Mouse (Mus musculus): ENCODE results near the gene Gm17727. TPM values are rescaled to one million over a fixed set of nuclear protein-coding genes. Genes with fewer than 3 reads are reported as not detected.

Gm17727 gene
- not detected for polyA plus RNA-seq (2015; fragmentation: Illumina TruSeq; extraction: RNeasy Lipid Tissue Mini Kit (QIAGEN cat#74804); ENCODE audit: insufficient read depth, low read depth, low replicate concordance)

DNA sequence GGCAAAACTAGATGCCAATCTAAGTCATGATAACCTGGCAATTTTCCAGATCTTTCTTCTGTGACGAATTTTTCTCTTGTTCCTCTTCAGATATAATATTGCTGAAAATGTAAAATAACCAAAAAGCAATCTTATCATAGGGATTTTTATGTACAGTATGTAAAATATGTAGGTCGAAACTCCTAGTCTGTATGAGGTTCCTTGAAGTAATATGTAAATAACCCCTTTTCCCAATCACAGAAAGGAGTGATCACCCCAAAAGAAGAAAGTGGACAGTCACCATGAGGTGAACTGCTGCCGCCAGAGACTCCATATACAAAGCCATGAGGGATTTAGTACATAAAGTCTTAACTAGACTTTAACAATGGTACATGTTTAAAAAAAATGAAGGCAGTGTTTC lies at the start of gene Gm17727:
Gene Gm17727, minus strand, starts transcription at position 101 of the 400 bp plus-strand sequence.

DNA sequence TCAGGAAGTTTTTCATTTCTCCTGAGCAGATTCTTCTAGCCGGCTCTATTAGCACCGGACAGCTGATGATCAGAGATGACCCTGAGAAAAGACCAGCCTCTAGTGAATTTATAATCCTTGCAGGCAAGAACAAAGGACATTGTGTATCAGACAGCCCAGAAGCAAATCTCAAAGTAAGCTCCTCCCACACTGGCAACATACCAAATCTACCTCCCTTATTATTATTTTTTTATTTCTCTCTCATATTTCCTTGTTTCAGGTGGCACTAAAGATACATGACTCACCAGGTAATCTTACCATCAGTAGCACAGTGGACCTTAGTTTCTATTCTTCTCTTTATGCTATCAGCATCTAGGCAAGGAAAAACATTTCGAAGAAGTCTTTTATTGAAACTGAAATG lies 12.1 kb upstream of the Gm17727 start, which contains the start of the genes Gm27235 and D730048I06Rik:
Gene Gm27235, minus strand, starts transcription at position 101 of the 400 bp plus-strand sequence.
Gene D730048I06Rik, minus strand, starts transcription at position 112 of the 400 bp plus-strand sequence.

DNA sequence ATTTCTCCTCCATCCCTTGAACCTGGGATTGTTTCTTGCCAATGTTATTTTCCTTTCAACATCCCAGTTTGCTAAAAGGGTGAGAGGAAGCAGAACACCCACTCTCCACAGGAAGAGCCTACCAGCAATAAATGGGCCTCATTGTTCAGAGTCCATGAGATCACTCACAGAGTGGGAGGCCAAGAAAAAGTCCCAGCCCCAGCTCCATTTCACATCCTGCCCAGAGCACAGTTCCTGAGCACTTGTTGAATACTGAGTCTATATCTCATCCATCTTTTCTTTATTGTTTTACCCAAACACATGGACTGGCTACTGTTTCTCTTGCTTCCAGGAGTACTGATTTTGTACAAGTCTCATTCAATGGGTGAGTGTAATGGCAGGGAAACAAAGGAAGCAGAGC lies 37.2 kb downstream of the Gm17727 start, which contains the start of gene Gm17677:
Gene Gm17677, plus strand, starts transcription at position 301 of the 400 bp plus-strand sequence.

Other genes with a start within 250 kb of the Gm17727 start
- gene Ddx25, start 219.6 kb downstream of the Gm17727 start, polyA plus RNA-seq (2015; fragmentation: Illumina TruSeq; extraction: RNeasy Lipid Tissue Mini Kit (QIAGEN cat#74804); ENCODE audit: insufficient read depth, low read depth, low replicate concordance), result 0.15 TPM
- gene Pus3, start 219.5 kb downstream of the Gm17727 start, polyA plus RNA-seq (2015; fragmentation: Illumina TruSeq; extraction: RNeasy Lipid Tissue Mini Kit (QIAGEN cat#74804); ENCODE audit: insufficient read depth, low read depth, low replicate concordance), result 3.5 TPM
- gene Pate2, start 207.8 kb downstream of the Gm17727 start, polyA plus RNA-seq (2015; fragmentation: Illumina TruSeq; extraction: RNeasy Lipid Tissue Mini Kit (QIAGEN cat#74804); ENCODE audit: insufficient read depth, low read depth, low replicate concordance), result not detected
- 1.5 TPM for gene Hyls1, start 207.7 kb downstream of the Gm17727 start, polyA plus RNA-seq (2015; fragmentation: Illumina TruSeq; extraction: RNeasy Lipid Tissue Mini Kit (QIAGEN cat#74804); ENCODE audit: insufficient read depth, low read depth, low replicate concordance)
- gene Pate4, start 166.2 kb downstream of the Gm17727 start, polyA plus RNA-seq (2015; fragmentation: Illumina TruSeq; extraction: RNeasy Lipid Tissue Mini Kit (QIAGEN cat#74804); ENCODE audit: insufficient read depth, low read depth, low replicate concordance), result not detected
- not detected for gene Pate3, start 129.9 kb downstream of the Gm17727 start, polyA plus RNA-seq (2015; fragmentation: Illumina TruSeq; extraction: RNeasy Lipid Tissue Mini Kit (QIAGEN cat#74804); ENCODE audit: insufficient read depth, low read depth, low replicate concordance)
- gene Pate1, start 90.7 kb downstream of the Gm17727 start, polyA plus RNA-seq (2015; fragmentation: Illumina TruSeq; extraction: RNeasy Lipid Tissue Mini Kit (QIAGEN cat#74804); ENCODE audit: insufficient read depth, low read depth, low replicate concordance), result not detected
- gene Gm17677, start 37.1 kb downstream of the Gm17727 start, polyA plus RNA-seq (2015; fragmentation: Illumina TruSeq; extraction: RNeasy Lipid Tissue Mini Kit (QIAGEN cat#74804); ENCODE audit: insufficient read depth, low read depth, low replicate concordance), result not detected
- not detected for gene Gm27235, start 12.0 kb upstream of the Gm17727 start, polyA plus RNA-seq (2015; fragmentation: Illumina TruSeq; extraction: RNeasy Lipid Tissue Mini Kit (QIAGEN cat#74804); ENCODE audit: insufficient read depth, low read depth, low replicate concordance)
- gene D730048I06Rik, start 12.0 kb upstream of the Gm17727 start, polyA plus RNA-seq (2015; fragmentation: Illumina TruSeq; extraction: RNeasy Lipid Tissue Mini Kit (QIAGEN cat#74804); ENCODE audit: insufficient read depth, low read depth, low replicate concordance), result not detected
- not detected for gene 9230110F15Rik, start 66.0 kb upstream of the Gm17727 start, polyA plus RNA-seq (2015; fragmentation: Illumina TruSeq; extraction: RNeasy Lipid Tissue Mini Kit (QIAGEN cat#74804); ENCODE audit: insufficient read depth, low read depth, low replicate concordance)
- not detected for gene 9230113P08Rik, start 130.3 kb upstream of the Gm17727 start, polyA plus RNA-seq (2015; fragmentation: Illumina TruSeq; extraction: RNeasy Lipid Tissue Mini Kit (QIAGEN cat#74804); ENCODE audit: insufficient read depth, low read depth, low replicate concordance)